Mouse (Mus musculus) erythroblast, embryonic 14.5 days (primary cell): ENCODE data around the gene Cbx7. TPM values are rescaled to one million over a fixed set of nuclear protein-coding genes. Genes with fewer than 3 reads are reported as not detected.

ENCODE experiments used
- H3K27me3 ChIP-seq: 2 replicates; pipeline ENCODE4 v1.6.1; 2012; ENCODE audit warnings: inconsistent platforms; ENCODE audit not compliant: control insufficient read depth
- H3K36me3 ChIP-seq: 2 replicates; pipeline ENCODE4 v1.6.1; 2012; ENCODE audit warnings: mild to moderate bottlenecking, inconsistent platforms; ENCODE audit not compliant: control insufficient read depth
- H3K4me1 ChIP-seq: 2 replicates; pipeline ENCODE4 v1.6.1; 2012; ENCODE audit warnings: inconsistent platforms; ENCODE audit not compliant: control insufficient read depth
- H3K4me3 ChIP-seq: replicated peaks from 2 replicates; pipeline ENCODE3; 2012; ENCODE audit warnings: moderate library complexity, mild to moderate bottlenecking, inconsistent platforms
- H3K9me3 ChIP-seq: 2 replicates; pipeline ENCODE4 v1.6.1; 2012; ENCODE audit warnings: low read length, inconsistent platforms, mixed read lengths; ENCODE audit not compliant: control insufficient read depth
- GATA1 ChIP-seq: IDR thresholded peaks from 2 replicates; pipeline ENCODE4 v1.6.1; 2012; ENCODE audit warnings: low read length, inconsistent platforms, mixed read lengths
- TAL1 ChIP-seq: IDR thresholded peaks from 3 replicates; pipeline ENCODE4 v1.6.1; 2012; ENCODE audit warnings: low read length, inconsistent platforms, mixed read lengths
- polyA plus RNA-seq: library from polyadenylated mRNA; stranded (reverse); fragments of >175 nt; gene quantifications from 2 replicates; pipeline ENCODE4 v1.2.3, GENCODE M21; 2012

The Cbx7 gene
- polyA plus RNA-seq, 1 experiment: 0.50 TPM

- H3K4me3 ChIP-seq: no peak overlapping the region
- H3K36me3 ChIP-seq: no peaks in the 10 kb centered on the region
- H3K4me1 ChIP-seq: peaks cover 31% of the 10 kb centered on the region
- no peaks in the 10 kb centered on the region; the same call in 1 of the 2 replicates for H3K9me3 ChIP-seq
- peaks cover 79% of the 10 kb centered on the region for H3K27me3 ChIP-seq
- TF ChIP-seq TAL1: no peak
Measured at GRCm38 (mm10) chr15:79933670-79934514, 37.0 kb downstream of the Cbx7 start.

- Histone ChIP-seq H3K36me3 (no peaks in the 10 kb centered on the region), H3K4me3 (peak overlapping the region; percentile 80), H3K4me1 (peaks cover 38% of the 10 kb centered on the region), H3K27me3 (peaks cover 79% of the 10 kb centered on the region), H3K9me3 (no peaks in the 10 kb centered on the region; the same call in 1 of the 2 replicates)
- TF ChIP-seq TAL1: no peak
- TF ChIP-seq GATA1: no peak
Measured at GRCm38 (mm10) chr15:79933052-79933669, 37.8 kb downstream of the Cbx7 start.

GRCm38 (mm10) chr15:79932323-79932987 is 38.5 kb downstream of the Cbx7 start:
- H3K4me1 ChIP-seq: peaks cover 44% of the 10 kb centered on the region
- H3K4me3 ChIP-seq: peak overlapping the region; percentile 80
- TF ChIP-seq TAL1: no peak
- no peak for TF ChIP-seq GATA1
- H3K27me3 ChIP-seq: peaks cover 72% of the 10 kb centered on the region
- no peaks in the 10 kb centered on the region; the same call in 1 of the 2 replicates for H3K9me3 ChIP-seq
- H3K36me3 ChIP-seq: no peaks in the 10 kb centered on the region

GRCm38 (mm10) chr15:79931496-79932141 is 39.3 kb downstream of the Cbx7 start:
- no peak for TF ChIP-seq TAL1
- Histone ChIP-seq H3K36me3 (no peaks in the 10 kb centered on the region), H3K27me3 (peaks cover 64% of the 10 kb centered on the region), H3K4me3 (peak overlapping the region; percentile 80), H3K9me3 (no peaks in the 10 kb centered on the region; the same call in 1 of the 2 replicates), H3K4me1 (peaks cover 52% of the 10 kb centered on the region)

- H3K4me3 ChIP-seq: no peak overlapping the region
- TF ChIP-seq TAL1 (no peak), GATA1 (no peak)
- H3K9me3 ChIP-seq: no peaks in the 10 kb centered on the region; the same call in 1 of the 2 replicates
- peaks cover 53% of the 10 kb centered on the region for H3K4me1 ChIP-seq
- peaks cover 46% of the 10 kb centered on the region for H3K27me3 ChIP-seq
- no peaks in the 10 kb centered on the region for H3K36me3 ChIP-seq
Measured at GRCm38 (mm10) chr15:79929734-79930133, 41.2 kb downstream of the Cbx7 start.

- no peaks in the 10 kb centered on the region; the same call in 1 of the 2 replicates for H3K9me3 ChIP-seq
- H3K4me3 ChIP-seq: peak overlapping the region; percentile 82
- TF ChIP-seq GATA1 (no peak), TAL1 (no peak)
- no peaks in the 10 kb centered on the region for H3K36me3 ChIP-seq
- peaks cover 36% of the 10 kb centered on the region for H3K27me3 ChIP-seq
- H3K4me1 ChIP-seq: peaks cover 53% of the 10 kb centered on the region
Measured at GRCm38 (mm10) chr15:79928736-79929135, 42.2 kb downstream of the Cbx7 start.

GRCm38 (mm10) chr15:79928316-79928715 is 42.6 kb downstream of the Cbx7 start:
- TF ChIP-seq TAL1 (no peak), GATA1 (no peak)
- peak overlapping the region; percentile 82 for H3K4me3 ChIP-seq
- H3K9me3 ChIP-seq: no peaks in the 10 kb centered on the region; the same call in 1 of the 2 replicates
- H3K36me3 ChIP-seq: no peaks in the 10 kb centered on the region
- peaks cover 32% of the 10 kb centered on the region for H3K27me3 ChIP-seq
- peaks cover 51% of the 10 kb centered on the region for H3K4me1 ChIP-seq

- no peaks in the 10 kb centered on the region; the same call in 1 of the 2 replicates for H3K9me3 ChIP-seq
- TF ChIP-seq TAL1 (peak; percentile 35; the same call in 2 of the 3 replicates), GATA1 (peak; percentile 90)
- peaks cover 47% of the 10 kb centered on the region for H3K4me1 ChIP-seq
- H3K27me3 ChIP-seq: peaks cover 26% of the 10 kb centered on the region
- no peaks in the 10 kb centered on the region for H3K36me3 ChIP-seq
- peak overlapping the region; percentile 82 for H3K4me3 ChIP-seq
Measured at GRCm38 (mm10) chr15:79927637-79928122, 43.2 kb downstream of the Cbx7 start.
